21 mouse cellular contexts compared by ENCODE assay signal in the genomic region with DNA sequence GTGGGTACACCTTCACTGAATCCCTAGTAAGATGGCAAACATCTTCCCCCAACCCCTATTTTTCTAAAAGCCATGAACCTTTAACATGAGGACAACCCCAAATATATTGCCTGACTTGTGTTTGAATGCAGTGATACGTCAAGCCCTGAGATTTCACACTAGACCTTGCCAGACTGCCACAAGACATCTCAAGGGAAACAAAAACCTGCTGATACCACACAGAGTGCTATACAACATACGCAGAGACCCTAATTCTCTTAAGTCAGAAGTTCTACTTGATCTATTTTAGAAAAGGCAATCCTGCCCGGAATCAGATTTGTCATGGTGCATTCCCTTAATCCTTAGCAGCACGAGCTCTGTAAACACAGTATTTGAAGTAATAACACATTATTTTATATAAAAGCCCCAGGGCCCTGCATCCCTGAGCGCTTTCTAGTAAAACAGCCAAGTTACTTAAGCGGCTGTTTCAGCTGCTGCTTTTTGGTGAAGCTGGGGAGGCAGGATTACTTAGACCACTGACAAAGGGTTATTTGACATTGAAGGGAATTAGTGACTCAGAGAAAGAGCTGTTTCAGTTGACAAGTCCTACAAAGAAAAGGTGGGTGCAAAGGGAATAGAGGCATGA.
DNase-seq lines count a peak whose midpoint lies in the region; ATAC-seq lines count a peak whose summit lies in the region.
"Had no signal": no experiment of that assay in that cellular context is flagged by ENCODE, and none has a peak within 500 bp of the region (broad histone marks: within the 10 kb centered on the region; RNA-seq: fewer than 3 reads in every experiment).

No protein-coding gene starts in this region.

- H3K4me1 ChIP-seq in midbrain, embryonic 11.5 days (ENCODE audit: control insufficient read depth, insufficient read depth, low read length): peaks cover 2% of the 10 kb centered on the region; the same call in 1 of the 2 replicates
- 0 out of 2 replicates have a peak, but pooled peaks cover 5% of the 10 kb centered on the region for H3K4me1 ChIP-seq in midbrain, embryonic 15.5 days
- H3K4me1 ChIP-seq: heart, embryonic 10.5 days; kidney, embryonic 15.5 days; stomach, embryonic 15.5 days had no signal

- H3K9ac ChIP-seq in midbrain, embryonic 11.5 days (ENCODE audit: low read length): no peak overlapping the region
- H3K9ac ChIP-seq in midbrain, embryonic 15.5 days: no peak overlapping the region
- H3K9ac ChIP-seq: kidney, embryonic 15.5 days; liver, postnatal 0 days; stomach, embryonic 15.5 days had no signal

- no peaks in the 10 kb centered on the region for H3K36me3 ChIP-seq in midbrain, embryonic 11.5 days (ENCODE audit: control insufficient read depth, insufficient read depth, low read length)
- no peaks in the 10 kb centered on the region for H3K36me3 ChIP-seq in midbrain, embryonic 15.5 days (replicated peaks)
- H3K36me3 ChIP-seq: heart, embryonic 10.5 days; kidney, embryonic 15.5 days; stomach, embryonic 15.5 days had no signal

- no peaks in the 10 kb centered on the region for H3K9me3 ChIP-seq in midbrain, embryonic 11.5 days (ENCODE audit: control insufficient read depth, low read length)
- no peaks in the 10 kb centered on the region for H3K9me3 ChIP-seq in midbrain, embryonic 15.5 days
- H3K9me3 ChIP-seq: heart, embryonic 10.5 days; kidney, embryonic 15.5 days; stomach, embryonic 15.5 days had no signal

- WGBS in midbrain, embryonic 11.5 days: 19% methylated on average over 6 of the region's 6 CpGs
- 15% methylated on average over 6 of the region's 6 CpGs for WGBS in midbrain, embryonic 15.5 days

- no peak overlapping the region for H3K4me3 ChIP-seq in midbrain, embryonic 11.5 days (ENCODE audit: low read depth, low read length)
- no peak overlapping the region for H3K4me3 ChIP-seq in midbrain, embryonic 15.5 days
- H3K4me3 ChIP-seq: heart, embryonic 10.5 days; kidney, embryonic 15.5 days; stomach, embryonic 15.5 days had no signal

- ATAC-seq in frontal cortex, adult (ENCODE audit: low TSS enrichment): peak; percentile 60
- ATAC-seq in midbrain, embryonic 11.5 days (ENCODE audit: low FRiP score): peak; percentile 81
- no peak; the same call in 1 of the 2 replicates for ATAC-seq in midbrain, embryonic 15.5 days (replicated peaks)
- ATAC-seq: liver, postnatal 0 days; lung, postnatal 0 days had no signal

- H3K27ac ChIP-seq in midbrain, embryonic 11.5 days (ENCODE audit: low read depth, low read length): no peak overlapping the region
- no peak overlapping the region for H3K27ac ChIP-seq in midbrain, embryonic 15.5 days
- H3K27ac ChIP-seq: heart, embryonic 10.5 days; kidney, embryonic 15.5 days; macrophage; stomach, embryonic 15.5 days had no signal

- H3K27me3 ChIP-seq in midbrain, embryonic 11.5 days (ENCODE audit: control insufficient read depth, insufficient read depth, low read length): peaks cover 12% of the 10 kb centered on the region
- no peaks in the 10 kb centered on the region for H3K27me3 ChIP-seq in midbrain, embryonic 15.5 days (replicated peaks)
- H3K27me3 ChIP-seq: kidney, embryonic 15.5 days; stomach, embryonic 15.5 days had no signal

- DNase-seq in embryo, embryonic 11 days: peak; percentile 2
- no peak for DNase-seq in embryo, embryonic 9.5 days (ENCODE audit: extremely low spot score)
- no peak for DNase-seq in frontal cortex, adult 2 months (ENCODE audit: extremely low spot score in 1 of 2, low spot score in 1 of 2)
- DNase-seq in midbrain, embryonic 11.5 days (ENCODE audit: low spot score, missing footprints): peak; percentile 89
- no peak for DNase-seq in layer of hippocampus, postnatal 36 days
- DNase-seq: adrenal gland, postnatal 10 days; cerebellum, adult 9-10 months; kidney, adult 11 months; kidney, postnatal 4 days; left cerebral cortex, postnatal 4 days; liver, postnatal 0 days; right cerebral cortex, adult 18-20 months; thymus, postnatal 25 days had no signal

- no peak overlapping the region for H3K4me2 ChIP-seq in midbrain, embryonic 11.5 days
- no peak overlapping the region for H3K4me2 ChIP-seq in midbrain, embryonic 15.5 days
- H3K4me2 ChIP-seq: kidney, embryonic 15.5 days; liver, embryonic 11.5 days; stomach, embryonic 15.5 days had no signal

Comparison
In these comparisons a context has a peak if more than half of its experiments do, and no peak if none do; other contexts are left out.
1. DNase-seq: peak in embryo, embryonic 11 days (single experiment) and midbrain, embryonic 11.5 days (single experiment); none in embryo, embryonic 9.5 days (single experiment), frontal cortex, adult 2 months (0 of 2) and layer of hippocampus, postnatal 36 days (0 of 2).